Mouse (Mus musculus): ENCODE data around the gene Mrps18b. TPM values are rescaled to one million over a fixed set of nuclear protein-coding genes. Genes with fewer than 3 reads are reported as not detected.

Gene Mrps18b
- polyA plus RNA-seq, 2 experiments: 51.6 to 74.1 TPM

DNA sequence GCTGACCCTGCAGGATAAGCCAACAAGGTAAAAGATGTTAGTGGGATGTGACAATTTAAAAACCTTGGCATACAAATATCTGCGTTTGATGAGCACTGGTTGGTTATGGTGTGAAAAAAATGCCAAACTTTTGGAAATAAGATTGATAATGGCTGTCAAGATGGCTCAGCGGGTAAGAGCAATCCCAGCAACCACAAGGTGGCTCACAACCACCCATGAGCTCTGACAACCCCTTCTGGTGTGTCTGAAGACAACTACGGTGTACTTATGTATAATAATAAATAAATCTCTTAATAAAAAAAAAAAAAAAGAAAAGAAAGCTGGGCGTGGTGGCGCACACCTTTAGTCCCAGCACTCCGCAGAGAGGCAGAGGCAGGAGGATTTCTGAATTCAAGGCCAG, 1.2 kb downstream of the Mrps18b start:
- peak overlapping the region; percentile 78; the same call in 1 of the 2 replicates for H3K9ac ChIP-seq (replicated peaks)
- DNase-seq (ENCODE audit: low read depth in 3 of 3, low spot score in 3 of 3): no peak
- no peaks in the 10 kb centered on the region for H3K27me3 ChIP-seq (ENCODE audit: control insufficient read depth, insufficient read depth, low read length)
- 50% methylated on average over 6 of the region's 6 CpGs for WGBS (ENCODE audit: insufficient replicate concordance)
- TF ChIP-seq CTCF (IDR thresholded peaks at IDR 0.05; ENCODE audit: low read depth) (peak; percentile 29; the same call in 1 of the 2 replicates), EP300 (IDR thresholded peaks at IDR 0.05; ENCODE audit: low read depth) (no peak)
- no peak overlapping the region for H3K27ac ChIP-seq
- peaks cover 33% of the 10 kb centered on the region for H3K36me3 ChIP-seq (replicated peaks; ENCODE audit: control insufficient read depth, insufficient read depth, low read depth)
- peak overlapping the region; percentile 66 for H3K4me2 ChIP-seq (ENCODE audit: low read depth)
- peak overlapping the region; percentile 85 to 88; a peak in 3 of 4 replicates for H3K4me3 ChIP-seq (ENCODE audit: insufficient read depth in 1 of 2, low read depth in 2 of 2, low read length in 2 of 2)
- ATAC-seq (ENCODE audit: insufficient read depth): no peak
- peaks cover 11 to 21% of the 10 kb centered on the region in 2 experiments for H3K4me1 ChIP-seq (replicated peaks; ENCODE audit: control insufficient read depth in 2 of 2, insufficient read depth in 2 of 2, low read length in 1 of 2)
- no peaks in the 10 kb centered on the region for H3K9me3 ChIP-seq (ENCODE audit: control insufficient read depth, low read length)

DNA sequence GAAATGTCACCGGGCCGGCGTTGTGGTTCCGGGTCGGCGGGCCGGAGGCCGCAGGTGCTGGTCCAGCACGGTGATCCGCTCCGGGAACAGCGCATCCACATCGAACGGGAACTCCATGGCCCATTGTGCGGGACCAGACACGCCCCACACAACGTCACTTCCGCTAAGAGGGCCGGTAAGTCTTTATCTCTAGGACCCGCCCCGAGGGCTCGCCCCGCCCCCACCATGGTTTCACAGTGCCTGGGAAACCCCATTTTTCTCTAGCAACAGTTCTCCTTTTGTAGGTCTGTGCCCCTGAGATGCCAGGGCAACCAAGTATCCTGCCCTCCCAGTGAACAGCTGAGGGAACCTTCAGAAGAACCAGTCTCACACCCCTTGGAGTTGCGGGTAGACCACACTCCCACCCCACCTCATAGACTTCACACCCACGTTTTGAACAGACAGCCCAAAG, 6.2 kb downstream of the Mrps18b start, which contains the start of gene Atat1:
Gene Atat1 (minus strand): TSS at position 157 of the 451 bp plus-strand sequence.
- Histone ChIP-seq H3K4me1 (replicated peaks; ENCODE audit: control insufficient read depth in 2 of 2, insufficient read depth in 2 of 2, low read length in 1 of 2) (peaks cover 12 to 18% of the 10 kb centered on the region in 2 experiments), H3K27me3 (ENCODE audit: control insufficient read depth, insufficient read depth, low read length) (no peaks in the 10 kb centered on the region), H3K9me3 (ENCODE audit: control insufficient read depth, low read length) (no peaks in the 10 kb centered on the region), H3K9ac (replicated peaks) (peak within 1 kb of the TSS; percentile 53), H3K27ac (peak within 1 kb of the TSS; percentile 65), H3K4me3 (ENCODE audit: insufficient read depth in 1 of 2, low read depth in 2 of 2, low read length in 2 of 2) (peak within 1 kb of the TSS; percentile 69 to 92), H3K4me2 (ENCODE audit: low read depth) (peak within 1 kb of the TSS; percentile 72), H3K36me3 (replicated peaks; ENCODE audit: control insufficient read depth, insufficient read depth, low read depth) (peaks cover 26% of the 10 kb centered on the region)
- no peak for TF ChIP-seq CTCF (IDR thresholded peaks at IDR 0.05; ENCODE audit: low read depth)
- TF ChIP-seq EP300 (IDR thresholded peaks at IDR 0.05; ENCODE audit: low read depth): no peak
- 2% methylated on average over 25 of the region's 25 CpGs for WGBS (ENCODE audit: insufficient replicate concordance)
- peak; percentile 88 to 93 (median 88) for DNase-seq (ENCODE audit: low read depth in 3 of 3, low spot score in 3 of 3)
- peak; percentile 85 for ATAC-seq (ENCODE audit: insufficient read depth)

DNA sequence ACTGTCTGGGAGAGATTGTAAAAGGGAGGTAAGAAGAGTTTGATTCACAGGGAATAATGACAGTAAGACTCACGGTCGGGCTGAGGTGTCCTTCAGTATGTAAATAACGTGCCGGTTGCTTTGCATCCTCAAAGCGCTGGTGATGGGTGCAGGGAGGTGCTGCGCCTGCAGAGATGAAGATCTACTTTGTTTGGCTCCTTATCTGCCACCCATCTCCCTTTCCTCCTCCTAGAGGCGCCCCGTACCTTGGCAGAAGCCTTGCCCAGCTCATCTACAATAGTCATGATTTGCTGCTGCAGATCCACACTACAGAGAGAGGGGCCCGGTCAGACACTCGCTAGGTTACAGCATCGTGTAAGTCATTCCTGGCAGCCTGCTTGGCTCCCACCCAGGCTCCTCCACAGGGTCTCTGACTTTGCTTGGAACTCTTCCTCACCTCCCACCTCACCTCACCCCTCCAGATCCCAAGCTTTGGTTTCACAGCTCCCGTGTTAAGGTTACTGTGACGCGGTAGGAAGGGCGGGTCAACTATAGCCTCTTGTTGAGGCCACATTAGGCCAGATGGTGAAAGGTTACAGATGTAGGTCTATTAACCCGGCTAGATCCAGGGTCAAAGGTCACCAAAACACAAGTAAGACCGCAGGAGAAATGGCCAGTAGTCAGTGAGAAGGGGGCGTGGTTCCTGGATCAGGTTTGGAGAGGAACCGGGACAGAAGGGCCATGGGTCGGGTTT, 6.8 kb downstream of the Mrps18b start:
- H3K9ac ChIP-seq (replicated peaks): peak overlapping the region; percentile 53
- ATAC-seq (ENCODE audit: insufficient read depth) (peak; percentile 56), DNase-seq (ENCODE audit: low read depth in 3 of 3, low spot score in 3 of 3) (no peak)
- no peak for TF ChIP-seq EP300 (IDR thresholded peaks at IDR 0.05; ENCODE audit: low read depth)
- TF ChIP-seq CTCF (IDR thresholded peaks at IDR 0.05; ENCODE audit: low read depth): no peak
- 31% methylated on average over 20 of the region's 20 CpGs for WGBS (ENCODE audit: insufficient replicate concordance)
- H3K4me2 ChIP-seq (ENCODE audit: low read depth): peak overlapping the region; percentile 72
- H3K27ac ChIP-seq: no peak overlapping the region
- no peaks in the 10 kb centered on the region for H3K9me3 ChIP-seq (ENCODE audit: control insufficient read depth, low read length)
- no peaks in the 10 kb centered on the region for H3K27me3 ChIP-seq (ENCODE audit: control insufficient read depth, insufficient read depth, low read length)
- peaks cover 10 to 16% of the 10 kb centered on the region in 2 experiments for H3K4me1 ChIP-seq (replicated peaks; ENCODE audit: control insufficient read depth in 2 of 2, insufficient read depth in 2 of 2, low read length in 1 of 2)
- H3K36me3 ChIP-seq (replicated peaks; ENCODE audit: control insufficient read depth, insufficient read depth, low read depth): peaks cover 26% of the 10 kb centered on the region
- H3K4me3 ChIP-seq (ENCODE audit: insufficient read depth in 1 of 2, low read depth in 2 of 2, low read length in 2 of 2): peak overlapping the region; percentile 69 to 92

- Histone ChIP-seq H3K27me3 (ENCODE audit: control insufficient read depth, insufficient read depth, low read length) (no peaks in the 10 kb centered on the region), H3K36me3 (replicated peaks; ENCODE audit: control insufficient read depth, insufficient read depth, low read depth) (peaks cover 13% of the 10 kb centered on the region), H3K27ac (no peak overlapping the region), H3K4me2 (ENCODE audit: low read depth) (no peak overlapping the region), H3K4me1 (replicated peaks; ENCODE audit: control insufficient read depth in 2 of 2, insufficient read depth in 2 of 2, low read length in 1 of 2) (peaks cover 10 to 16% of the 10 kb centered on the region in 2 experiments), H3K9ac (replicated peaks) (no peak overlapping the region), H3K9me3 (ENCODE audit: control insufficient read depth, low read length) (no peaks in the 10 kb centered on the region), H3K4me3 (ENCODE audit: insufficient read depth in 1 of 2, low read depth in 2 of 2, low read length in 2 of 2) (no peak overlapping the region)
- ATAC-seq (ENCODE audit: insufficient read depth) (no peak), DNase-seq (ENCODE audit: low read depth in 3 of 3, low spot score in 3 of 3) (no peak)
- peak; percentile 35 for TF ChIP-seq CTCF (IDR thresholded peaks at IDR 0.05; ENCODE audit: low read depth)
- TF ChIP-seq EP300 (IDR thresholded peaks at IDR 0.05; ENCODE audit: low read depth): no peak
- WGBS (ENCODE audit: insufficient replicate concordance): 49% methylated on average over 2 of the region's 2 CpGs
Measured at GRCm38 (mm10) chr17:35907609-35908008, 8.6 kb downstream of the Mrps18b start.

GRCm38 (mm10) chr17:35905587-35905986, 10.6 kb downstream of the Mrps18b start:
- Histone ChIP-seq H3K36me3 (replicated peaks; ENCODE audit: control insufficient read depth, insufficient read depth, low read depth) (no peaks in the 10 kb centered on the region; the same call in 1 of the 2 replicates), H3K4me2 (ENCODE audit: low read depth) (no peak overlapping the region), H3K27ac (no peak overlapping the region), H3K27me3 (ENCODE audit: control insufficient read depth, insufficient read depth, low read length) (no peaks in the 10 kb centered on the region), H3K9ac (replicated peaks) (no peak overlapping the region), H3K4me1 (replicated peaks; ENCODE audit: control insufficient read depth in 2 of 2, insufficient read depth in 2 of 2, low read length in 1 of 2) (peaks cover 10 to 14% of the 10 kb centered on the region in 2 experiments), H3K4me3 (ENCODE audit: insufficient read depth in 1 of 2, low read depth in 2 of 2, low read length in 2 of 2) (no peak overlapping the region), H3K9me3 (ENCODE audit: control insufficient read depth, low read length) (no peaks in the 10 kb centered on the region)
- DNase-seq (ENCODE audit: low read depth in 3 of 3, low spot score in 3 of 3) (no peak), ATAC-seq (ENCODE audit: insufficient read depth) (no peak)
- 79% methylated on average over 1 of the region's 1 CpGs for WGBS (ENCODE audit: insufficient replicate concordance)
- no peak for TF ChIP-seq EP300 (IDR thresholded peaks at IDR 0.05; ENCODE audit: low read depth)
- TF ChIP-seq CTCF (IDR thresholded peaks at IDR 0.05; ENCODE audit: low read depth): no peak
